Mouse (Mus musculus): ENCODE measurements at regions not wholly inside any gene's neighbourhood (a gene's known extent, or its start where the extent isn't known, plus 50 kb on each side); places are given as distances from the start of the nearest gene placed in this dataset.

GRCm38 (mm10) chr10:93361654-93362195, 50.8 kb upstream of the Elk3 start:
- ATAC-seq (replicated peaks; ENCODE audit: low FRiP score, low TSS enrichment, poor library complexity, severe bottlenecking), result no peak

- ATAC-seq (replicated peaks; ENCODE audit: low FRiP score, low TSS enrichment, poor library complexity, severe bottlenecking), result no peak
Observed at GRCm38 (mm10) chr10:93364108-93364793, 53.3 kb upstream of the Elk3 start.

GRCm38 (mm10) chr10:93364881-93365280, 53.9 kb upstream of the Elk3 start:
- no peak for ATAC-seq (replicated peaks; ENCODE audit: low FRiP score, low TSS enrichment, poor library complexity, severe bottlenecking)

- no peak for ATAC-seq (replicated peaks; ENCODE audit: low FRiP score, low TSS enrichment, poor library complexity, severe bottlenecking)
Observed at GRCm38 (mm10) chr10:93365318-93365717, 54.4 kb upstream of the Elk3 start.

- ATAC-seq (replicated peaks; ENCODE audit: low FRiP score, low TSS enrichment, poor library complexity, severe bottlenecking), result no peak
Observed at GRCm38 (mm10) chr10:93365824-93366223, 54.9 kb upstream of the Elk3 start.

GRCm38 (mm10) chr10:93369737-93370136, 58.8 kb upstream of the Elk3 start:
- ATAC-seq (replicated peaks; ENCODE audit: low FRiP score, low TSS enrichment, poor library complexity, severe bottlenecking), result no peak

GRCm38 (mm10) chr10:93370331-93370730, 59.4 kb upstream of the Elk3 start:
- no peak for ATAC-seq (replicated peaks; ENCODE audit: low FRiP score, low TSS enrichment, poor library complexity, severe bottlenecking)

GRCm38 (mm10) chr10:93372281-93372680, 61.3 kb upstream of the Elk3 start:
- no peak for ATAC-seq (replicated peaks; ENCODE audit: low FRiP score, low TSS enrichment, poor library complexity, severe bottlenecking)

GRCm38 (mm10) chr10:93373265-93373664, 62.3 kb upstream of the Elk3 start:
- no peak for ATAC-seq (replicated peaks; ENCODE audit: low FRiP score, low TSS enrichment, poor library complexity, severe bottlenecking)

- ATAC-seq (replicated peaks; ENCODE audit: low FRiP score, low TSS enrichment, poor library complexity, severe bottlenecking), result no peak
Observed at GRCm38 (mm10) chr10:93373954-93374689, 63.2 kb upstream of the Elk3 start.

GRCm38 (mm10) chr10:93374690-93374994, 63.7 kb upstream of the Elk3 start:
- no peak for ATAC-seq (replicated peaks; ENCODE audit: low FRiP score, low TSS enrichment, poor library complexity, severe bottlenecking)

GRCm38 (mm10) chr10:93375007-93375711, 64.2 kb upstream of the Elk3 start:
- ATAC-seq (replicated peaks; ENCODE audit: low FRiP score, low TSS enrichment, poor library complexity, severe bottlenecking), result no peak

GRCm38 (mm10) chr10:93375771-93376170, 64.8 kb upstream of the Elk3 start:
- ATAC-seq (replicated peaks; ENCODE audit: low FRiP score, low TSS enrichment, poor library complexity, severe bottlenecking), result no peak

GRCm38 (mm10) chr10:93376457-93376941, 65.6 kb upstream of the Elk3 start:
- ATAC-seq (replicated peaks; ENCODE audit: low FRiP score, low TSS enrichment, poor library complexity, severe bottlenecking), result peak; percentile 83

GRCm38 (mm10) chr10:93389276-93389675, 63.9 kb upstream of the Lta4h start:
- no peak for ATAC-seq (replicated peaks; ENCODE audit: low FRiP score, low TSS enrichment, poor library complexity, severe bottlenecking)

- ATAC-seq (replicated peaks; ENCODE audit: low FRiP score, low TSS enrichment, poor library complexity, severe bottlenecking), result no peak
Observed at GRCm38 (mm10) chr10:93391296-93391695, 61.9 kb upstream of the Lta4h start.

GRCm38 (mm10) chr10:93393902-93394301, 59.3 kb upstream of the Lta4h start:
- no peak for ATAC-seq (replicated peaks; ENCODE audit: low FRiP score, low TSS enrichment, poor library complexity, severe bottlenecking)

GRCm38 (mm10) chr10:93397711-93398110, 55.5 kb upstream of the Lta4h start:
- ATAC-seq (replicated peaks; ENCODE audit: low FRiP score, low TSS enrichment, poor library complexity, severe bottlenecking), result peak; percentile 61

- ATAC-seq (replicated peaks; ENCODE audit: low FRiP score, low TSS enrichment, poor library complexity, severe bottlenecking), result no peak
Observed at GRCm38 (mm10) chr10:93398531-93399320, 54.5 kb upstream of the Lta4h start.
